Mouse (Mus musculus): ENCODE measurements around the gene Tfcp2. TPM values are rescaled to one million over a fixed set of nuclear protein-coding genes. Genes with fewer than 3 reads are reported as not detected.
A peak's percentile ranks its signal among the peaks of the same experiment; 100 is the strongest.

The Tfcp2 gene
- polyA plus RNA-seq, 1 experiment from 2014 or later, result 16.2 TPM

- Histone ChIP-seq H3K4me1 (replicated peaks) (peaks cover 10% of the 10 kb centered on the region; the same call in 1 of the 2 replicates), H3K36me3 (peaks cover 28% of the 10 kb centered on the region), H3K27me3 (replicated peaks) (no peaks in the 10 kb centered on the region), H3K9me3 (no peaks in the 10 kb centered on the region), H3K4me3 (replicated peaks) (no peak overlapping the region), H3K9ac (no peak overlapping the region), H3K4me2 (replicated peaks) (no peak overlapping the region), H3K27ac (no peak overlapping the region)
- ATAC-seq, result no peak
- WGBS, result 58% methylated on average over 7 of the region's 7 CpGs
These were observed 77.8 kb downstream of the Tfcp2 start for GRCm38 (mm10) chr15:100473926-100474503.

- H3K36me3 ChIP-seq, result peaks cover 6% of the 10 kb centered on the region; the same call in 1 of the 2 replicates
- no peak overlapping the region for H3K9ac ChIP-seq
- no peak overlapping the region for H3K27ac ChIP-seq
- ATAC-seq, result no peak
- no peaks in the 10 kb centered on the region for H3K9me3 ChIP-seq
- H3K4me1 ChIP-seq (replicated peaks), result peaks cover 19% of the 10 kb centered on the region
- 53% methylated on average over 10 of the region's 10 CpGs for WGBS
- no peaks in the 10 kb centered on the region for H3K27me3 ChIP-seq (replicated peaks)
- peak overlapping the region; percentile 92 for H3K4me3 ChIP-seq (replicated peaks)
- H3K4me2 ChIP-seq (replicated peaks), result peak overlapping the region; percentile 87
These were observed 81.8 kb downstream of the Tfcp2 start for GRCm38 (mm10) chr15:100470037-100470436.

GRCm38 (mm10) chr15:100469189-100469545 lies 82.6 kb downstream of the Tfcp2 start:
- ATAC-seq, result no peak; the same call in 1 of the 2 replicates
- Histone ChIP-seq H3K27me3 (replicated peaks) (no peaks in the 10 kb centered on the region), H3K36me3 (no peaks in the 10 kb centered on the region), H3K4me1 (replicated peaks) (peaks cover 19% of the 10 kb centered on the region), H3K4me2 (replicated peaks) (peak overlapping the region; percentile 87), H3K4me3 (replicated peaks) (peak overlapping the region; percentile 92), H3K9ac (peak overlapping the region; percentile 93), H3K9me3 (no peaks in the 10 kb centered on the region), H3K27ac (peak overlapping the region; percentile 90)
- 0% methylated on average over 19 of the region's 19 CpGs for WGBS

GRCm38 (mm10) chr15:100468295-100469188 lies 83.3 kb downstream of the Tfcp2 start, which contains the start of gene Letmd1:
TSS of gene Letmd1 (plus strand) at chr15:100469023.
- Histone ChIP-seq H3K9ac (peak within 1 kb of the TSS; percentile 93), H3K27me3 (replicated peaks) (no peaks in the 10 kb centered on the region), H3K4me2 (replicated peaks) (peak within 1 kb of the TSS; percentile 87), H3K9me3 (no peaks in the 10 kb centered on the region), H3K4me1 (replicated peaks) (peaks cover 19% of the 10 kb centered on the region), H3K4me3 (replicated peaks) (peak within 1 kb of the TSS; percentile 92), H3K27ac (peak within 1 kb of the TSS; percentile 90), H3K36me3 (no peaks in the 10 kb centered on the region)
- peak; percentile 94 for ATAC-seq
- 2% methylated on average over 74 of the region's 84 CpGs for WGBS

GRCm38 (mm10) chr15:100467738-100468137 lies 84.1 kb downstream of the Tfcp2 start:
- H3K4me2 ChIP-seq (replicated peaks), result peak overlapping the region; percentile 87
- H3K9me3 ChIP-seq, result no peaks in the 10 kb centered on the region
- no peaks in the 10 kb centered on the region for H3K36me3 ChIP-seq
- peaks cover 19% of the 10 kb centered on the region for H3K4me1 ChIP-seq (replicated peaks)
- H3K27me3 ChIP-seq (replicated peaks), result no peaks in the 10 kb centered on the region
- H3K27ac ChIP-seq, result no peak overlapping the region
- no peak overlapping the region for H3K9ac ChIP-seq
- 34% methylated on average over 8 of the region's 8 CpGs for WGBS
- H3K4me3 ChIP-seq (replicated peaks), result peak overlapping the region; percentile 92
- no peak for ATAC-seq

GRCm38 (mm10) chr15:100465432-100465831 lies 86.4 kb downstream of the Tfcp2 start:
- 55% methylated on average over 2 of the region's 2 CpGs for WGBS
- H3K9ac ChIP-seq, result no peak overlapping the region
- H3K4me1 ChIP-seq (replicated peaks), result peaks cover 19% of the 10 kb centered on the region
- no peaks in the 10 kb centered on the region for H3K36me3 ChIP-seq
- H3K9me3 ChIP-seq, result no peaks in the 10 kb centered on the region
- no peaks in the 10 kb centered on the region for H3K27me3 ChIP-seq (replicated peaks)
- no peak for ATAC-seq
- no peak overlapping the region for H3K4me3 ChIP-seq (replicated peaks)
- H3K4me2 ChIP-seq (replicated peaks), result no peak overlapping the region
- H3K27ac ChIP-seq, result no peak overlapping the region

GRCm38 (mm10) chr15:100463712-100464111 lies 88.1 kb downstream of the Tfcp2 start:
- H3K9ac ChIP-seq, result no peak overlapping the region
- H3K9me3 ChIP-seq, result no peaks in the 10 kb centered on the region
- no peaks in the 10 kb centered on the region for H3K27me3 ChIP-seq (replicated peaks)
- no peaks in the 10 kb centered on the region for H3K36me3 ChIP-seq
- H3K4me3 ChIP-seq (replicated peaks), result no peak overlapping the region
- no peak overlapping the region for H3K4me2 ChIP-seq (replicated peaks)
- 25% methylated on average over 6 of the region's 6 CpGs for WGBS
- no peak for ATAC-seq
- H3K4me1 ChIP-seq (replicated peaks), result peaks cover 10% of the 10 kb centered on the region; the same call in 1 of the 2 replicates
- H3K27ac ChIP-seq, result no peak overlapping the region

GRCm38 (mm10) chr15:100462086-100462485 lies 89.7 kb downstream of the Tfcp2 start:
- Histone ChIP-seq H3K27me3 (replicated peaks) (no peaks in the 10 kb centered on the region), H3K36me3 (no peaks in the 10 kb centered on the region), H3K9me3 (no peaks in the 10 kb centered on the region), H3K27ac (no peak overlapping the region), H3K4me3 (replicated peaks) (no peak overlapping the region), H3K9ac (no peak overlapping the region), H3K4me2 (replicated peaks) (no peak overlapping the region), H3K4me1 (replicated peaks) (no peaks in the 10 kb centered on the region)
- WGBS, result 84% methylated on average over 5 of the region's 5 CpGs
- no peak for ATAC-seq

GRCm38 (mm10) chr15:100461646-100462045 lies 90.2 kb downstream of the Tfcp2 start:
- 69% methylated on average over 9 of the region's 9 CpGs for WGBS
- Histone ChIP-seq H3K4me3 (replicated peaks) (no peak overlapping the region), H3K27me3 (replicated peaks) (no peaks in the 10 kb centered on the region), H3K9me3 (no peaks in the 10 kb centered on the region), H3K4me1 (replicated peaks) (no peaks in the 10 kb centered on the region), H3K4me2 (replicated peaks) (no peak overlapping the region), H3K9ac (no peak overlapping the region), H3K27ac (no peak overlapping the region), H3K36me3 (no peaks in the 10 kb centered on the region)
- ATAC-seq, result no peak

GRCm38 (mm10) chr15:100460942-100461341 lies 90.9 kb downstream of the Tfcp2 start:
- 11% methylated on average over 12 of the region's 12 CpGs for WGBS
- no peaks in the 10 kb centered on the region for H3K4me1 ChIP-seq (replicated peaks)
- H3K36me3 ChIP-seq, result no peaks in the 10 kb centered on the region
- no peak overlapping the region for H3K4me3 ChIP-seq (replicated peaks)
- H3K4me2 ChIP-seq (replicated peaks), result peak overlapping the region; percentile 12
- ATAC-seq, result peak; percentile 71
- no peaks in the 10 kb centered on the region for H3K9me3 ChIP-seq
- no peaks in the 10 kb centered on the region for H3K27me3 ChIP-seq (replicated peaks)
- H3K9ac ChIP-seq, result no peak overlapping the region
- no peak overlapping the region for H3K27ac ChIP-seq

- H3K36me3 ChIP-seq, result no peaks in the 10 kb centered on the region
- H3K4me1 ChIP-seq (replicated peaks), result no peaks in the 10 kb centered on the region
- no peak overlapping the region for H3K27ac ChIP-seq
- no peak for ATAC-seq
- 41% methylated on average over 10 of the region's 10 CpGs for WGBS
- H3K4me2 ChIP-seq (replicated peaks), result no peak overlapping the region
- no peak overlapping the region for H3K9ac ChIP-seq
- H3K27me3 ChIP-seq (replicated peaks), result no peaks in the 10 kb centered on the region
- no peak overlapping the region for H3K4me3 ChIP-seq (replicated peaks)
- H3K9me3 ChIP-seq, result no peaks in the 10 kb centered on the region
These were observed 93.8 kb downstream of the Tfcp2 start for GRCm38 (mm10) chr15:100458055-100458454.

GRCm38 (mm10) chr15:100457340-100457739 lies 94.5 kb downstream of the Tfcp2 start:
- no peak overlapping the region; the same call in 1 of the 2 replicates for H3K4me3 ChIP-seq (replicated peaks)
- H3K9me3 ChIP-seq, result no peaks in the 10 kb centered on the region
- H3K4me1 ChIP-seq (replicated peaks), result no peaks in the 10 kb centered on the region
- H3K27me3 ChIP-seq (replicated peaks), result no peaks in the 10 kb centered on the region
- ATAC-seq, result peak; percentile 37
- no peak overlapping the region for H3K9ac ChIP-seq
- no peak overlapping the region for H3K27ac ChIP-seq
- 0 out of 2 replicates have a peak overlapping the region, but pooled peaks have one; percentile 37 for H3K4me2 ChIP-seq (replicated peaks)
- H3K36me3 ChIP-seq, result no peaks in the 10 kb centered on the region
- 4% methylated on average over 17 of the region's 17 CpGs for WGBS

Measured in intestine, embryonic 15.5 days (tissue).